Mouse (Mus musculus) right cerebral cortex, postnatal 14 days (tissue): Measurements from ENCODE around the gene Rftn1.
A peak's percentile ranks its signal among the peaks of the same experiment; 100 is the strongest.
"Not testable (repeated sequence)": the region's sequence is repeated elsewhere in the genome, so short reads cannot be mapped to it uniquely, and the experiment has no call there.

ENCODE experiments used
- DNase-seq: peaks from one replicate; pipeline ENCODE4 v3.0.0; 2022

The Rftn1 gene

DNA sequence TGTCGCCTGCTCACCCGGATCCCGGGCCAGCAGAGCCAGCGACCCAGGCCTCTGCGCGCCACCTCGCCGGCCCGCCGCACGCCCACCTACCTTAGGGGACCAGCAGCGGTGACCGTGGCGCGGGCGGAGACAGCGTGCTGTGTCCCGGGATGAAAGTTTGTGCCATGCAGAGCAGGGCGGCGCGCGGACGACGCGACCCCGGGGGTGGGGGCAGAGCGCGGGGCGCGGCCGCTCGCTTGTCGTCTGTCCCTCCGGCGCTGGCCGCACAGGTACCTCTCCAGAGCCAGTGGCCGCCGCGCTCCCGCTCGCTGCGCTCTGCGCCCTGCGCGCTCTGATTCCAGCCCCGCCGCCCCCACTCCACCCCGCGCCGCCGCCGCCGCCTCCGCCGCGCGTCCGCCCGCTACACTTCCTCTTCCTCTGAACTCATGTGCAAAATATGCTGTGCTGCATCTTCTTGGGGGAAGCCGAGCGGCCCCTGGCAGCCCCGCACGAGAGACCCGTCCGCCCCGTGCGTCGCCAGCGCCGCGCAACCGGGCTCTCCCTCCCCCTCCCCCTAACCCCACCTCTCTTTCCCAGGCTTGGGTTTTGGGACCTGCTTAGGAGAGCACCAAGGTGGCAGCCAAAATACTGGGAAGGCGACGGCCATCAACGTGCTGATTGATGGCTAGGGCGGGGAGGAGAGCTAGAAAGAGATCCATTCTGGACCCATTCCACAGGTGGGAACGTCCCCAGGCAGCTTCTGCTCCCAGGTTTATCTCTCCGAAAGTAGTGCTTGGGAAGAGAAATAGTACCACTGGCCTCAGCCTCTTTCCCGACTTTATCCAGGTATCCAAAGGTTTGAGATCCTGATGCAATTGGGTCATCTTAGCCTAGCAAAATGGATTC is at the start of gene Rftn1:
Gene Rftn1, minus strand, starts transcription at position 544 of the 885 bp plus-strand sequence.
- DNase-seq = peak; percentile 28

DNA sequence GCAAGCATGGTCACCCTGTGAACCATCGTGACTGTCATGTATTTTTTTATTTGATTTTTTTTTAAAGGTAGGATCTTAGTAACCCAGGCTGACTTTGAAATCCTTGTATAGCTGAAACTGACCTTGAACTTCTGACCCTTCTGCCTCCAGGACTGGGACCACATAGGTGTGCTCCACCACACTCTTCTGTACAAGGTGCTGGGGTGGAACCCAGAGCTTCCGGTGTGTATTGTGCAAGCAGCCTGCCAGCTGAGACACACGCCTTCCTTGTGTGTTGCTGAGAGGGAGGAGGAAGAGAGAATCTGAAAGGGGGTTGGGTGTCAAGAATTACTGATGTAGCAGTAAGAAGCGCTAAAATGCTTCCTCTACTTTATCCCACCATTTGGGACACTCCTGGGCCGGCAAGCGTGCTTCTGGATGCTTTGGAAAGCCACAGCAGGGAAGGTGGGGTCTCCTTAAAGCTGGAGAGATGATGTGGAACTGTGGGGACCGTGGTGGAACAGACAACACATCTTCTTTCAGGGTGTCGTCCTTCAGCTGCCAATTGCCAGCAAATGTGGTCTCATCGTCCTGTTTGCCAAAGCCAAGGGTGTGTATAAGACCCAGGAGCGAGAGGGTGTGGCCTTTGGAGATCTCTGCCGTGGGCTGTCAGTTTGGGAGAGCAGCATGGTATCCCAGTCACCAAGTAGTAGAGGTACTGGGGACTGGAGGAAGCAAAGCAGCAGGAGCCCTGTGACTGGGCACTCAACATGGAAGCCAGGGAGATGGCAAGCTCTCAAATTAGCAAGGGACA is 47.5 kb upstream of the Rftn1 start:
- no peak for DNase-seq

DNA sequence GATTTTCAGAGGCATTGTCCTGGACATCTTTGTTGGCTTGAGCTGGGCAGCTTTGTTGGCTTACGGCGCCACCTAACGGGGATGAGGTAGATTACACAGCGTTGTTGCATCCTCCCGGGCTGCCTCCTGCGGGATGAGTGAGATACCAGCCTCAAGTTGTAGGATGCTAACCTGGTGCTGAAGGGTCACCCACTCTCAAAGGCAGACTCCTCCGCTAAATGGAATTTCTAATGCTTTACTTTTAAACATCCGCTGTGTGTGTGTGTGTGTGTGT is 46.9 kb upstream of the Rftn1 start:
- DNase-seq = peak; percentile 84

DNA sequence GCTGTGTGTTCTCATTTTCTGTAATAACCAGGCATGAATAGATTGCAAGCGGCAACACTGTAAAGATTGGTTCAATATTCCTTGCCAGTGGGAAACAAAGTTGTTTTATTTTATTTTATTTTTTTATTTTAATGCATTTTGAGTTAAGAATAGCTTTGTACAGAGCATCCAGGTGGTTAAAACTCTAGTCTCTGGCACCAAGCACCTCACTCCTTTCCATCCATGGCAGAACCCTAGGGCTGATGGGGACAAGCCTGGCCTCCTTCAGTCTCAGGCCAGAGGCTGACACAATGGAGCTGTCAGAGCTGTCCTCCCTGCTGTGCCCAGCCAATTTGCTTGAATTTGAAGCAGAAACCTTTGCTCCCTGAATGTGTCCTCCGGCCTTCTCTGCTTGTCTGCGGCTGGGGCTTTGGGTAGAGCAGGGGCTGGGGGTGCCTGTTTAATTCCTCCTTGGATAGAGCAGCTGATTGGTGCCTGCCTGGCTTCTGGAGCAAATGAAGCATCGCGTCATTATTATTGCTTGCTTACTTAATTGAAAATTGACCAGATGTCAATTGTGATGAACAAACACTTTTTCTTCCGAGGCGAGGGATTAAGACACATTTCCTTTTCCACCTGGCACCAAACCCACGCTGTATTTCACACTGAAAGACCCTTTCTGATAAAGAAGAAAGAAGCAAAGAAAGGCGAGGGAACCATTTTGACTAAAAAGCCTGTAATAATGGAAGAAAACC is 46.4 kb upstream of the Rftn1 start:
- DNase-seq = no peak

- DNase-seq = no peak
These were observed 45.6 kb upstream of the Rftn1 start for GRCm38 (mm10) chr17:50235943-50236701.

- DNase-seq = no peak
These were observed 43.5 kb upstream of the Rftn1 start for GRCm38 (mm10) chr17:50233956-50234355.

DNA sequence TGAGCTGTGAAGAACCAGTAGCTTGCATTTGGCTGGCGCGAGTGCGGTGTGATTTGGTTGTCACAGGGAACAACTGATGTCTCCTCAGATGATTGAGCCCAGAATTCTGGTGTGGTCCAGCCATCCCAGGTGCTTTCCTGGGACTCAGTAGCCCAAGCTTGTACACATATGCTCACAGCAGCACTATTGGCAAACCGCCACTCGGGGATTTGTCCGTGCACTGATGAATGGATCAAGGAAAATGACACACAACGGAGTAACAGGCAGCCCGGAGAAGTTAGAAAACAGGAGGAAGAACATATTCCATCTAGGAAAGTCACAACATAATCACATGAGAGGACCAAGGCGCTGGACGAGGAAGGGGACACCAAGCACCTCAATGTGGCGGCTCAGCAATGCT is 42.3 kb upstream of the Rftn1 start:
- no peak for DNase-seq

DNA sequence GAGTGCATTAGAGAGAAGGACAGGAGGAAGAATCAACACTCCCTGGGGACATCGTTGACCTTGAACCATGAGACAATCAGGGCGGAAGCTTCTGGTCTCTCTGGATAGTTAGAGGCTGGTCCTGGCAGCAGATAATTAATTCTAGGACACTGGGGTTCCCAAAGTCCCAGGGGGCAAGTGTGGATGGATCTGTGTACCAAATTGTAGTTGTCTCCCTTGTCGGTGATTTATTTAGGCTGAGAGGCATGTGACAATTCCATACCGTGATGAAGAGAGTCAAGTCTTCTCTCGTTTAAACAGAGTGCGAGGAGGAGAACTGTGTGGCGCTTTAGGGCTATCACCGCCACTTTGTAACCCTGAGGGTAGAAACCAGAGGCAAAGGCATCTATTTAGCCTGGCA is 40.7 kb upstream of the Rftn1 start:
- no peak for DNase-seq

DNA sequence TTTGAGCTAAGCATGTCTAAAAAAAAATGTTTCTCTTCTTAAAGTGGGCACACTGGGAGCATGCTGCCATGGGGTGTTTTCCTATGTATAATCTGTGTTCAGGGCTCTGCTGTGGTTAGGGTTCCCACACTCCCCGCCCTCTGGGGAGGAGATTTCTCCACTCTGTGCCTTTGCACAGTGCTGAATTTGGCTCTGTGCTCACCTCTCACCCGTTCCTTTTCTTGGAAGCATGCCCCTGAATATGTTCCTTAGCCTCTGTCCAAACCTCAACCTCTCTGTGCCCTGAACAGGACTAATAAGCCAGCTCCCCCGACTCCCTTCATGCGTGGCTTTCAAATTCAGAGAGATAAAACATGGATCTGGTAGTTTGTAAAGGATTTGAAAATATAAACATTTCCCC is 39.1 kb upstream of the Rftn1 start:
- no peak for DNase-seq

DNA sequence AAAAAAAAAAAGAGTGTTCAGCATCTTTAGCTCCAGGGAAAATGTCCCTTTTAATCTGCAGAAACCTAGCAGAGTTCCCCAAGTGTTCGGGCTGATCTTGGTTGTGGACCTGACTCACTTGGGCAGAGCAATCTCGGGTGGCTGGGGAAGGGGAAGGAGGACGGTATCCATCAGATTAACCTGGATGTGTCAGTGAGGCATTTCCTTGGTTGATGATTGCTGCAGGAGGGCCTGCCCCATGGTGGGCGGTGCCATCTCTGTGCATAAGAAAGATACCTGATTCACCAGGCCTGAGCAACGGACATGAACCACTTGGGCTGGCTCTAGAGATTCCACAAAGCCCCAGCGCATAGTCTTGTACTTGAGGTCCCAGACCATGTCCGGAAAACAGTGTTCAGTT is 36.9 kb upstream of the Rftn1 start:
- DNase-seq = no peak

DNA sequence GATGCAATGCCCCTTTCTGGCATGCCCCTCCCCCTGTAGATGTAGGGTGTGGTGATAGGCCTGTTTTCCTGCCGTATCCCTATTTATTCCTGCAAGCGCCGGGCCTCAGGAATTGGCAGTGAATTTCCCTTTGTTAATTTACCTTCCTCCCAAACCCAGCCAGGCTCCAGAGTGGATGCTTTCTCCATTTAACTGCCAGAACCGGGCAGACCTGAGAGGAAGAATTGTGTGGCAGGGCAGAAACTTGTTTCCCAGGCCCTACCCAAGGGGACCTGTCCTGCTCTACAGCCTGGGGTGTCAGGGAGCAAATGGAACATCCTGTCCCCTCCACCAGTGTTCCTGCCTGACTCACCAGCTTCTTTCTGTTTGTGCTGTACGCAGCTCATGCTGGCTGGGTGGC is 34.2 kb upstream of the Rftn1 start:
- no peak for DNase-seq

DNA sequence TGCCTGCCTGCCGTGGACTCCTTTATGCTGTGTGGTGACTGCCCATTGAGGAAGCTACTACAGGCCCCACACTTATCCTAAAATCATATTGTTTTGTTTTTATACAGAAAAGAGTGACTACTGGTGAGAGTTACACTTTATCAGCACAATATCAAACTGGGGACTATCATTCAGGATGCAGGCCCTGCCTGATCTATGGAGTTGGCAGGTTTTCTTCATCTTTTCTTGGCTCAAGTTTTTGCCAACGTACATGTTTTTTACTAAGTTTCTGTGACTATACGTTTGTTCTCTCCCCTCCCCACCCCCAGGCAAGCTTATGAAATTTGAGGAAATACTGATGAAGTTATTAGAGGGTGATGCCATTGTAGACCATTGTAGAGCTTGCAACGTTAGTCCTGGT is 27.5 kb upstream of the Rftn1 start:
- no peak for DNase-seq

GRCm38 (mm10) chr17:50215104-50215503 is 24.6 kb upstream of the Rftn1 start:
- no peak for DNase-seq

GRCm38 (mm10) chr17:50213117-50213516 is 22.6 kb upstream of the Rftn1 start:
- no peak for DNase-seq

DNA sequence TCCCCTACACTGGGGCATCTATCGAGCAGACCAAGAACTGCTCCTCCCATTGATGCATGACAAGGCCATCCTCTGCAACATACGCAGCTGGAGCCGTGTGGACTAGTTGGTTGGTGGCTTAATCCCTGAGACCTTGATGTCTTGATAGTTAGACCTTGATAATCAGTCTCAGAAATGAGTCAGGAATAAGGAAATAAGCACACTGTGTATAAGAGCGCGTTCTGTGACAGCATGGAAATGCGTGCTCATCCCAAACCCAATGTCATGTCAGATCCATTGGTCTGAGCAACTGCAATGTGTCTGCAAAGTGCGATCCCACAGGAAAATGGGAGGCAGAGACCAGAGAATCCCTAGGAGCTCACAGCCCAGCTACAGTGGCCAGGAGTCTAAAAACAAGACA is 21.3 kb upstream of the Rftn1 start:
- no peak for DNase-seq

DNA sequence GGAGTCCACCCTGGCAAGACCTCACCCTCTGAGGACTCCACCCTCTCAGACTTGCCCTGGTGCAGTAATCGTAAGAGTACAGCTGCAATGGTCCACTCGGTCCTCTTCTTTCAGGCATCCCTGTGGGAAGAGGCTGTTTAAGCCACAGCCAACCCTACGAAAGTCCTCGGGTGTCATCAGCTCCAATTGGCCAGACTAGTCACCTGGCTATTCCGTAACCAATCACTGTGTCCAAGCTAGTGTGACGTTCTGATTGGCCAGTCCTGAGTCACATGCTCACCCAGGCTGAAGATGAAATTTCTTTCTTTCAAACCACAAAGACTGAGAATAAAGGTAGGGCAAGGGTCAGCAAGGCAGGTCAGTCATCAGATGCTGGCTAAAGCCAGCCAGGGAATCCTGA is 19.4 kb upstream of the Rftn1 start:
- no peak for DNase-seq

GRCm38 (mm10) chr17:50208137-50209045 is 17.9 kb upstream of the Rftn1 start:
- no peak for DNase-seq

DNA sequence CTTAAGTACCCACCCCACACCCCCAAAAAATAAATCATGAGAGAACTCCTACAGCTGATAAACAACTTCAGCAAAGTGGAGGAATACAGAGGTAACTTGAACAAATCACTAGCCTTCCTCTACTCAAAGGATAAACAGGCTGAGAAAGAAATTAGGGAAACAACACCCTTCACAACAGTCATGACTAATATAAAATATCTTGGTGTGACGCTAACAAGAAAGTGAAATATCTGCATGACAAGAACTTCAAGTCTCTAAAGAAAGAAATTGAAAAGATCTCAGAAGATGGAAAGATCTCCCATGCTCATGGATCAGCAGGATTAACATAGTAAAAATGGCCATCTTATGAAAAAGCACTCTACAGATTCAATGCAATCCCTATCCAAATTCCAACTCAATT is 15.8 kb upstream of the Rftn1 start:
- not testable (repeated sequence) for DNase-seq

DNA sequence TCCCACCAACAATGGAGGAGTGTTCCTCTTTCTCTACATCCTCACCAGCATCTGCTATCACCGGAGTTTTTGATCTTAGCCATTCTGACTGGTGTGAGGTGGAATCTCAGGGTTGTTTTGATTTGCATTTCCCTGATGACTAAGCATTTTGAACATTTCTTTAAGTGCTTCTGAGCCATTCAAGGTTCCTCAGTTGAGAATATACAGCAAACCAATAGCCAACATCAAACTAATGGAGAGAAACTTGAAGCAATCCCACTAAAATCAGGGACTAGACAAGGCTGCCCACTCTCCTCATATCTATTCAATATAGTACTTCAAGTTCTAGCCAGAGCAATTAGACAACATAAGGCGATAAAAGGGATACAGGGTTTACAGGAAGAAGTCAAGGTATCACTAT is 15.4 kb upstream of the Rftn1 start:
- not testable (repeated sequence) for DNase-seq

DNA sequence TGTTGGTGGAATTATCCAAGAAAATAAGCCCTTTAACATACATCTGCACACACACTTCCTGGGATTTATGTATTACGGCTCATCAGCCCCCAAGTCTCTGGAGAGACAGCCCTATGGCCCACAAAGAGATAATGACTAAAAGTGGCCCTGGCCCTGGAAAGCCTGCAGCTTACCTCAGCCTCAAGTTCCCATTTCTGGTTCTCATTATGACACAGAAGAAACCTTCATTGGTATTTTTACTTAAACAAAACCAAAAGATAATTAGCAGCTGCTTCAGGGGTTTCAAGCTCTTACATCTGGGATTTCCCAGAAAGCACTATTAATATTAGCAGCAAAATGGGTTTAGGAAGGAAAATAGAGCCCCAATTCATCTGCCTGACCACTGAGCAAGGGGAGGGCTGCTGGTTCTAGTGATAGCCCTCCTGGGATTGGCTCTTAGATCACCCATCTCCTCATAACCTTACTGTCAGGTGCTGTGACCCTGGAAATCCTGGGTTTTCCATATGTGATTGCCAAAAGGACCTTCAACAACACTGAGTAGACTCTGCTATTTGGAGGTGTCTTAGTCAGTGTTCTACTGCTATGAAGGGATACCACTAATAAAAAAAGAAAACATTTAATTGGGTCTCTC is 14.8 kb upstream of the Rftn1 start:
- DNase-seq = no peak

GRCm38 (mm10) chr17:50201828-50202445 is 11.5 kb upstream of the Rftn1 start:
- DNase-seq = no peak
